Mouse (Mus musculus) CH12.LX (cell line): ENCODE data around the gene Aimp1. TPM values are rescaled to one million over a fixed set of nuclear protein-coding genes. Genes with fewer than 3 reads are reported as not detected.

ENCODE experiments used
- DNase-seq: peaks from one replicate; pipeline ENCODE4 v3.0.0-alpha.2; 2013; ENCODE audit errors: extremely low read depth
- H3K27ac ChIP-seq: 2 replicates; pipeline ENCODE4 v1.5.1; 2012; ENCODE audit warnings: low read depth, mild to moderate bottlenecking, control low read depth, moderate library complexity; ENCODE audit not compliant: insufficient read depth
- H3K27me3 ChIP-seq: replicated peaks from 2 replicates; pipeline ENCODE3; 2012; ENCODE audit warnings: inconsistent platforms
- H3K36me3 ChIP-seq, 2 experiments: replicated peaks in 1 of 2; 2 replicates each; pipeline versions ENCODE3 to v1.6.1; 2012; ENCODE audit warnings: inconsistent platforms in 1 of 2, low read length in 1 of 2, mild to moderate bottlenecking in 1 of 2, mixed read lengths in 1 of 2, moderate library complexity in 1 of 2; ENCODE audit not compliant: control insufficient read depth in 1 of 2, insufficient read depth in 1 of 2
- H3K4me1 ChIP-seq, 2 experiments: 2 replicates each; pipeline ENCODE4 v1.6.1; 2012; ENCODE audit warnings: inconsistent platforms in 1 of 2, moderate library complexity in 1 of 2; ENCODE audit not compliant: insufficient read depth in 2 of 2, control insufficient read depth in 1 of 2
- H3K4me2 ChIP-seq: 2 replicates; pipeline ENCODE4 v1.6.1; 2012; ENCODE audit warnings: low read depth, mild to moderate bottlenecking, control low read depth; ENCODE audit not compliant: poor library complexity, insufficient read depth, severe bottlenecking
- H3K4me3 ChIP-seq, 3 experiments: fragments of 150-350 bp in 1 of 3; sonication (generic) in 1 of 3; replicated peaks in 1 of 3; 2 replicates each; pipeline versions ENCODE3 to v1.5.1; 2011 to 2012; ENCODE audit warnings: low read depth in 2 of 3, low read length in 2 of 3, mild to moderate bottlenecking in 2 of 3, moderate library complexity in 2 of 3, control low read depth in 1 of 3, improper control_type of control experiment in 1 of 3, inconsistent platforms in 1 of 3, mixed read lengths in 1 of 3; ENCODE audit not compliant: poor library complexity in 1 of 3
- H3K79me2 ChIP-seq: replicated peaks from 2 replicates; pipeline ENCODE4 v1.6.1; 2012; ENCODE audit warnings: mild to moderate bottlenecking, moderate library complexity; ENCODE audit not compliant: control insufficient read depth, poor library complexity, insufficient read depth, severe bottlenecking; ENCODE audit errors: extremely low read depth
- H3K9ac ChIP-seq: 2 replicates; pipeline ENCODE4 v1.6.1; 2012; ENCODE audit warnings: low read depth, mild to moderate bottlenecking, control low read depth, moderate library complexity; ENCODE audit not compliant: insufficient read depth
- H3K9me3 ChIP-seq: replicated peaks from 2 replicates; pipeline ENCODE3; 2012; ENCODE audit warnings: low read length, inconsistent platforms, mixed read lengths
- BHLHE40 ChIP-seq: IDR thresholded peaks from 2 replicates; pipeline ENCODE4 v1.6.1; 2011; ENCODE audit warnings: mild to moderate bottlenecking, low read depth, low read length, improper control_type of control experiment
- CHD2 ChIP-seq: IDR thresholded peaks from 2 replicates; pipeline ENCODE4 v1.6.1; 2011; ENCODE audit warnings: low read length, improper control_type of control experiment
- CTCF ChIP-seq, 2 experiments: IDR thresholded peaks in 1 of 2; conservative IDR thresholded peaks in 1 of 2; 2 replicates each; pipeline ENCODE4 v1.5.1; 2011 to 2012; ENCODE audit warnings: low read depth in 2 of 2, low read length in 2 of 2, improper control_type of control experiment in 1 of 2, inconsistent platforms in 1 of 2, mild to moderate bottlenecking in 1 of 2, moderate library complexity in 1 of 2
- E2F4 ChIP-seq: IDR thresholded peaks from 2 replicates; pipeline ENCODE4 v1.6.1; 2011; ENCODE audit warnings: low read depth, low read length, improper control_type of control experiment; ENCODE audit not compliant: insufficient replicate concordance
- EP300 ChIP-seq: IDR thresholded peaks from 2 replicates; pipeline ENCODE4 v1.6.1; 2011; ENCODE audit warnings: low read length, improper control_type of control experiment
- ETS1 ChIP-seq: conservative IDR thresholded peaks from 2 replicates; pipeline ENCODE4 v1.6.1; 2012; ENCODE audit warnings: low read depth, mild to moderate bottlenecking, inconsistent platforms, low read length, improper control_type of control experiment, moderate library complexity
- GABPA ChIP-seq: IDR thresholded peaks from 2 replicates; pipeline ENCODE4 v1.6.1; 2012; ENCODE audit warnings: low read depth, low read length, improper control_type of control experiment, inconsistent platforms; ENCODE audit not compliant: insufficient replicate concordance
- HCFC1 ChIP-seq: IDR thresholded peaks from 2 replicates; pipeline ENCODE4 v1.6.1; 2012; ENCODE audit warnings: low read depth, mild to moderate bottlenecking, inconsistent platforms, low read length, improper control_type of control experiment
- JUN ChIP-seq: IDR thresholded peaks from 2 replicates; pipeline ENCODE4 v1.6.1; 2011; ENCODE audit warnings: low read depth, mild to moderate bottlenecking, low read length, improper control_type of control experiment, moderate library complexity; ENCODE audit not compliant: insufficient read depth
- JUND ChIP-seq: conservative IDR thresholded peaks from 2 replicates; pipeline ENCODE4 v1.6.1; 2011; ENCODE audit warnings: low read depth, low read length, improper control_type of control experiment
- KAT2A ChIP-seq: IDR thresholded peaks from 2 replicates; pipeline ENCODE4 v1.6.1; 2012; ENCODE audit warnings: low read length, improper control_type of control experiment, inconsistent platforms; ENCODE audit not compliant: insufficient replicate concordance
- MAFK ChIP-seq: IDR thresholded peaks from 2 replicates; pipeline ENCODE4 v1.6.1; 2011; ENCODE audit warnings: low read length, improper control_type of control experiment; ENCODE audit not compliant: insufficient replicate concordance
- MAZ ChIP-seq: IDR thresholded peaks from 2 replicates; pipeline ENCODE4 v1.6.1; 2012; ENCODE audit warnings: low read depth, mild to moderate bottlenecking, inconsistent platforms, low read length, improper control_type of control experiment, moderate library complexity
- MEF2A ChIP-seq: IDR thresholded peaks from 2 replicates; pipeline ENCODE4 v1.6.1; 2014; ENCODE audit warnings: low read depth, mild to moderate bottlenecking, inconsistent platforms, low read length, improper control_type of control experiment, borderline replicate concordance
- MXI1 ChIP-seq: IDR thresholded peaks from 2 replicates; pipeline ENCODE4 v1.6.1; 2011; ENCODE audit warnings: mild to moderate bottlenecking, low read depth, low read length, improper control_type of control experiment
- MYC ChIP-seq: IDR thresholded peaks from 2 replicates; pipeline ENCODE4 v1.6.1; 2011; ENCODE audit warnings: low read depth, mild to moderate bottlenecking, improper control_type of control experiment, low read length
- NELFE ChIP-seq: IDR thresholded peaks from 2 replicates; pipeline ENCODE4 v1.6.1; 2011; ENCODE audit warnings: low read depth, low read length, improper control_type of control experiment
- NRF1 ChIP-seq: IDR thresholded peaks from 2 replicates; pipeline ENCODE4 v1.6.1; 2014; ENCODE audit warnings: low read depth, mild to moderate bottlenecking, inconsistent platforms, low read length, improper control_type of control experiment, moderate library complexity
- PAX5 ChIP-seq: IDR thresholded peaks from 2 replicates; pipeline ENCODE4 v1.6.1; 2012; ENCODE audit warnings: low read length, inconsistent platforms, mixed read lengths
- RAD21 ChIP-seq: IDR thresholded peaks from 2 replicates; pipeline ENCODE4 v1.6.1; 2011; ENCODE audit warnings: low read depth, mild to moderate bottlenecking, low read length, improper control_type of control experiment, moderate library complexity
- RCOR1 ChIP-seq: conservative IDR thresholded peaks from 2 replicates; pipeline ENCODE4 v1.6.1; 2012; ENCODE audit warnings: low read depth, mild to moderate bottlenecking, inconsistent platforms, low read length, improper control_type of control experiment
- SMC3 ChIP-seq: IDR thresholded peaks from 2 replicates; pipeline ENCODE4 v1.6.1; 2011; ENCODE audit warnings: low read depth, low read length, improper control_type of control experiment
- TBP ChIP-seq: conservative IDR thresholded peaks from 2 replicates; pipeline ENCODE4 v1.6.1; 2011; ENCODE audit warnings: low read depth, low read length, improper control_type of control experiment
- USF2 ChIP-seq: conservative IDR thresholded peaks from 2 replicates; pipeline ENCODE4 v1.6.1; 2011; ENCODE audit warnings: low read depth, low read length, improper control_type of control experiment
- ZC3H11A ChIP-seq: IDR thresholded peaks from 2 replicates; pipeline ENCODE4 v1.6.1; 2012; ENCODE audit warnings: low read depth, mild to moderate bottlenecking, inconsistent platforms, low read length, improper control_type of control experiment
- ZNF384 ChIP-seq: IDR thresholded peaks from 2 replicates; pipeline ENCODE4 v1.6.1; 2012; ENCODE audit warnings: low read depth, low read length, improper control_type of control experiment, inconsistent platforms
- dilution Hi-C: fragments of 300-500 bp; cut with MboI; formaldehyde crosslinking; loops from 2 replicates; pipeline ENCODE4 v1.14.3; 2020; ENCODE audit warnings: low sequenced_read_pairs; ENCODE audit not compliant: extremely low pct_unique_long_range_greater_than_20kb, extremely low pct_ligation_motif_present
- in situ Hi-C: fragments of 300-500 bp; cut with MboI; formaldehyde crosslinking; loops from 3 replicates; pipeline ENCODE4 v1.14.3; 2019; ENCODE audit warnings: low sequenced_read_pairs, low pct_ligation_motif_present, low pct_unique_long_range_greater_than_20kb, mixed read lengths
- polyA plus RNA-seq: library from polyadenylated mRNA; unstranded; fragments of >175 nt; gene quantifications from 2 replicates; pipeline ENCODE4 v1.2.1, GENCODE M21; 2012; ENCODE audit warnings: low read depth; ENCODE audit not compliant: insufficient read length
- total RNA-seq, 2 experiments: library from RNA; depleted of rRNA; stranded (reverse); fragments of 300-350 nt in 1 of 2; fragments of >200 nt in 1 of 2; gene quantifications; 2 replicates each; pipeline ENCODE4 v1.2.3; 2012 to 2014

The Aimp1 gene
- total and polyA plus RNA-seq, 3 experiments: 298 to 390 (median 305) TPM

GRCm38 (mm10) chr3:132717316-132717715 lies 33.1 kb upstream of the Aimp1 start:
- TF ChIP-seq MEF2A (no peak), HCFC1 (no peak), MAFK (no peak), BHLHE40 (no peak)
- in situ Hi-C loops: no loop called here

DNA sequence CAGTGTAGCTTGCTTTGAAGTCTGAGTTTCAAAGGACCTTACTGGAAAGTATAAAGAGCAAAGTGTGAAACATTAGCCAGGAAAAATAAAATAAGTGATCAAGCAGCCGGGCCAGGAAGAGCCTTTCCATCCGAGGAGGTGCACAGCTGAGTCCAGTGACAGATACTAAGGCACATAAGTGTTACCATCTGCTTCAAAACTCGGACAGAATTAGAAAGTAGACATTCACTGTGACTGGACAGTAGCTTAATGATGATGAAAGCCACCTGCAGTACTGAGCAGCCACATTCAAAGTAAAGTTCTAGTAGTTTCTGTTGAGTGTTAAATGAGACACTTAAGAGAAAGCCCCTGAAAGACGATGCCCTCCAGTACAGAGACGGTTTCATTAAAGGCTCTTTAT lies 29.7 kb upstream of the Aimp1 start:
- 0 out of 2 replicates have a peak, but pooled peaks have one; percentile 5 for TF ChIP-seq ZNF384
- TF ChIP-seq NRF1: no peak
- no peak for TF ChIP-seq GABPA
- TF ChIP-seq MXI1: no peak
- no peak for TF ChIP-seq RAD21
- no peak for TF ChIP-seq PAX5
- TF ChIP-seq NELFE: no peak
- no peak for TF ChIP-seq MYC
- TF ChIP-seq, all 38 proteins: peak for 1
- dilution Hi-C loops: no loop called here

More at GRCm38 (mm10) chr3:132717316-132717715, 33.1 kb upstream of the Aimp1 start:
- Histone ChIP-seq H3K27me3 (no peaks in the 10 kb centered on the region), H3K79me2 (no peaks in the 10 kb centered on the region), H3K36me3 (peaks cover 15 to 31% of the 10 kb centered on the region in 2 experiments), H3K27ac (no peak overlapping the region), H3K4me1 (no peaks in the 10 kb centered on the region), H3K4me2 (no peak overlapping the region), H3K4me3 (no peak overlapping the region), H3K9me3 (no peaks in the 10 kb centered on the region), H3K9ac (no peak overlapping the region)
- dilution Hi-C loops: no loop called here
- DNase-seq: no peak

GRCm38 (mm10) chr3:132706977-132707376 lies 22.8 kb upstream of the Aimp1 start:
- dilution Hi-C loops: no loop called here
- Histone ChIP-seq H3K27ac (no peak overlapping the region), H3K4me1 (no peaks in the 10 kb centered on the region), H3K4me2 (no peak overlapping the region), H3K79me2 (no peaks in the 10 kb centered on the region), H3K36me3 (peaks cover 8 to 34% of the 10 kb centered on the region in 2 experiments), H3K9me3 (no peaks in the 10 kb centered on the region), H3K9ac (no peak overlapping the region), H3K27me3 (no peaks in the 10 kb centered on the region), H3K4me3 (no peak overlapping the region)
- no peak for DNase-seq
- in situ Hi-C loops: loop anchor here (10.0 kb wide), 1 partner anchor 202 kb away; no protein-coding TSS in a partner anchor
- TF ChIP-seq NRF1: no peak
- TF ChIP-seq EP300: no peak
- TF ChIP-seq USF2: no peak
- no peak for TF ChIP-seq TBP
- no peak for TF ChIP-seq ZC3H11A
- TF ChIP-seq MAZ: no peak
- no peak for TF ChIP-seq E2F4
- no peak for TF ChIP-seq KAT2A
- no peak for TF ChIP-seq MAFK
- TF ChIP-seq RCOR1: no peak
- peak in 1 of 2 experiments; percentile 47; a peak in 2 of 4 replicates for TF ChIP-seq CTCF (conservative IDR thresholded peaks at IDR 0.05 in 1 of 2, IDR thresholded peaks at IDR 0.05 in 1 of 2; ENCODE audit: low read depth in 2 of 2, low read length in 2 of 2)
- TF ChIP-seq CHD2: no peak
- TF ChIP-seq SMC3: peak; percentile 15; the same call in 1 of the 2 replicates
- no peak for TF ChIP-seq ZNF384
- TF ChIP-seq ETS1: no peak
- no peak for TF ChIP-seq JUND
- TF ChIP-seq JUN: no peak
- TF ChIP-seq HCFC1: no peak
- peak; percentile 30 for TF ChIP-seq RAD21

More for the DNA sequence above, 29.7 kb upstream of the Aimp1 start:
- Histone ChIP-seq H3K27ac (no peak overlapping the region), H3K9me3 (no peaks in the 10 kb centered on the region), H3K79me2 (no peaks in the 10 kb centered on the region), H3K4me2 (no peak overlapping the region), H3K27me3 (no peaks in the 10 kb centered on the region), H3K9ac (no peak overlapping the region), H3K4me1 (no peaks in the 10 kb centered on the region), H3K4me3 (no peak overlapping the region), H3K36me3 (peaks cover 12 to 25% of the 10 kb centered on the region in 2 experiments)
- in situ Hi-C loops: no loop called here
- DNase-seq: no peak
